Mouse (Mus musculus): ENCODE results near the gene Gm19684. TPM values are rescaled to one million over a fixed set of nuclear protein-coding genes. Genes with fewer than 3 reads are reported as not detected.
"Not testable (repeated sequence)": the region's sequence is repeated elsewhere in the genome, so short reads cannot be mapped to it uniquely, and the experiment has no call there.

The Gm19684 gene
- polyA plus RNA-seq, 1 experiment from 2014 or later = not detected

GRCm38 (mm10) chr17:36168039-36168652 lies 46.7 kb downstream of the Gm19684 start, which contains the start of gene Gm8909:
Gene Gm8909 (minus strand): TSS chr17:36168537.
- Histone ChIP-seq H3K9me3 (no peaks in the 10 kb centered on the region), H3K4me1 (peaks cover 11% of the 10 kb centered on the region), H3K36me3 (no peaks in the 10 kb centered on the region), H3K27ac (no peak within 1 kb of the TSS), H3K4me3 (peak within 1 kb of the TSS; percentile 50), H3K27me3 (ENCODE audit: insufficient read depth, poor library complexity, severe bottlenecking) (peaks cover 79% of the 10 kb centered on the region)
- 3% methylated on average over 63 of the region's 63 CpGs for WGBS
- no peak for DNase-seq (ENCODE audit: low spot score)

GRCm38 (mm10) chr17:36169094-36169493 lies 47.6 kb downstream of the Gm19684 start:
- not testable (repeated sequence) for DNase-seq (ENCODE audit: low spot score); H3K27ac ChIP-seq; H3K9me3 ChIP-seq; H3K36me3 ChIP-seq; H3K4me3 ChIP-seq
- Histone ChIP-seq H3K4me1 (peaks cover 11% of the 10 kb centered on the region), H3K27me3 (ENCODE audit: insufficient read depth, poor library complexity, severe bottlenecking) (peaks cover 69% of the 10 kb centered on the region)
- 14% methylated on average over 1 of the region's 1 CpGs for WGBS

- Histone ChIP-seq H3K4me1 (peaks cover 11% of the 10 kb centered on the region), H3K27ac (no peak overlapping the region), H3K4me3 (no peak overlapping the region), H3K27me3 (ENCODE audit: insufficient read depth, poor library complexity, severe bottlenecking) (peaks cover 63% of the 10 kb centered on the region), H3K9me3 (no peaks in the 10 kb centered on the region), H3K36me3 (no peaks in the 10 kb centered on the region)
- DNase-seq (ENCODE audit: low spot score) = no peak
Observed at GRCm38 (mm10) chr17:36169753-36170152, 48.3 kb downstream of the Gm19684 start.

GRCm38 (mm10) chr17:36170287-36170814 lies 48.9 kb downstream of the Gm19684 start:
- Histone ChIP-seq H3K4me1 (peaks cover 11% of the 10 kb centered on the region), H3K27me3 (ENCODE audit: insufficient read depth, poor library complexity, severe bottlenecking) (peaks cover 57% of the 10 kb centered on the region), H3K27ac (no peak overlapping the region), H3K9me3 (no peaks in the 10 kb centered on the region), H3K4me3 (no peak overlapping the region), H3K36me3 (no peaks in the 10 kb centered on the region)
- 54% methylated on average over 1 of the region's 1 CpGs for WGBS
- DNase-seq (ENCODE audit: low spot score) = no peak

GRCm38 (mm10) chr17:36176132-36176531 lies 54.7 kb downstream of the Gm19684 start:
- H3K4me3 ChIP-seq; H3K4me1 ChIP-seq; DNase-seq (ENCODE audit: low spot score); H3K27ac ChIP-seq; H3K9me3 ChIP-seq; H3K36me3 ChIP-seq: not testable (repeated sequence)
- no CpG with 5 or more reads among the region's 2 CpGs for WGBS
- peaks cover 18% of the 10 kb centered on the region for H3K27me3 ChIP-seq (ENCODE audit: insufficient read depth, poor library complexity, severe bottlenecking)

GRCm38 (mm10) chr17:36178938-36179337 lies 57.5 kb downstream of the Gm19684 start:
- not testable (repeated sequence) for H3K4me1 ChIP-seq, H3K36me3 ChIP-seq, H3K9me3 ChIP-seq, H3K27ac ChIP-seq
- under 1% methylated on average over 40 of the region's 40 CpGs for WGBS
- DNase-seq (ENCODE audit: low spot score) = peak; percentile 72
- H3K4me3 ChIP-seq = peak overlapping the region; percentile 53
- H3K27me3 ChIP-seq (ENCODE audit: insufficient read depth, poor library complexity, severe bottlenecking) = peaks cover 34% of the 10 kb centered on the region

Other genes with a start within 250 kb of the Gm19684 start
- gene Dhx16, start 241.9 kb upstream of the Gm19684 start, polyA plus RNA-seq (2016; fragmentation: Nextera tagmentation; extraction: Ambion mirVana) = 34.8 and 44.5 TPM in 2 replicates
- 23.8 and 26.7 TPM in 2 replicates for gene 2310061I04Rik, start 224.2 kb upstream of the Gm19684 start, polyA plus RNA-seq (2016; fragmentation: Nextera tagmentation; extraction: Ambion mirVana)
- 59.4 and 78.6 TPM in 2 replicates for gene Atat1, start 211.6 kb upstream of the Gm19684 start, polyA plus RNA-seq (2016; fragmentation: Nextera tagmentation; extraction: Ambion mirVana)
- gene Mrps18b, start 205.3 kb upstream of the Gm19684 start, polyA plus RNA-seq (2016; fragmentation: Nextera tagmentation; extraction: Ambion mirVana) = 99.5 and 111 TPM in 2 replicates
- 37.6 and 45.2 TPM in 2 replicates for gene Ppp1r10, start 205.2 kb upstream of the Gm19684 start, polyA plus RNA-seq (2016; fragmentation: Nextera tagmentation; extraction: Ambion mirVana)
- gene Abcf1, start 151.9 kb upstream of the Gm19684 start, polyA plus RNA-seq (2016; fragmentation: Nextera tagmentation; extraction: Ambion mirVana) = 81.6 and 81.8 TPM in 2 replicates
- 47.2 and 49.8 TPM in 2 replicates for gene Gnl1, start 141.8 kb upstream of the Gm19684 start, polyA plus RNA-seq (2016; fragmentation: Nextera tagmentation; extraction: Ambion mirVana)
- 21.9 and 30.5 TPM in 2 replicates for gene Prr3, start 141.4 kb upstream of the Gm19684 start, polyA plus RNA-seq (2016; fragmentation: Nextera tagmentation; extraction: Ambion mirVana)
- 2.5 and 2.6 TPM in 2 replicates for gene H2-T24, start 101.1 kb upstream of the Gm19684 start, polyA plus RNA-seq (2016; fragmentation: Nextera tagmentation; extraction: Ambion mirVana)
- gene H2-T23, start 88.8 kb upstream of the Gm19684 start, polyA plus RNA-seq (2016; fragmentation: Nextera tagmentation; extraction: Ambion mirVana) = 1.2 and 3.4 TPM in 2 replicates
- 4.4 and 7.2 TPM in 2 replicates for gene H2-T22, start 78.9 kb upstream of the Gm19684 start, polyA plus RNA-seq (2016; fragmentation: Nextera tagmentation; extraction: Ambion mirVana)
- not detected in 2 replicates for gene Gm6034, start 78.7 kb upstream of the Gm19684 start, polyA plus RNA-seq (2016; fragmentation: Nextera tagmentation; extraction: Ambion mirVana)
- gene Gm11127, start 63.3 kb upstream of the Gm19684 start, polyA plus RNA-seq (2016; fragmentation: Nextera tagmentation; extraction: Ambion mirVana) = not detected in 2 replicates
- gene Gm7030, start 7.7 kb downstream of the Gm19684 start, polyA plus RNA-seq (2016; fragmentation: Nextera tagmentation; extraction: Ambion mirVana) = not detected in 2 replicates
- gene Gm8909, start 46.9 kb downstream of the Gm19684 start, polyA plus RNA-seq (2016; fragmentation: Nextera tagmentation; extraction: Ambion mirVana) = 0.40 TPM in 1 of 2 replicates, not detected in the other
- gene H2-T3, start 68.6 kb downstream of the Gm19684 start, polyA plus RNA-seq (2016; fragmentation: Nextera tagmentation; extraction: Ambion mirVana) = not detected in 2 replicates
- gene Rpp21, start 136.4 kb downstream of the Gm19684 start, polyA plus RNA-seq (2016; fragmentation: Nextera tagmentation; extraction: Ambion mirVana) = 106 and 108 TPM in 2 replicates
- 11.7 and 13.7 TPM in 2 replicates for gene Trim39, start 150.6 kb downstream of the Gm19684 start, polyA plus RNA-seq (2016; fragmentation: Nextera tagmentation; extraction: Ambion mirVana)
- gene H2-M10.2, start 164.8 kb downstream of the Gm19684 start, polyA plus RNA-seq (2016; fragmentation: Nextera tagmentation; extraction: Ambion mirVana) = not detected in 2 replicates
- not detected in 2 replicates for gene H2-M10.1, start 204.5 kb downstream of the Gm19684 start, polyA plus RNA-seq (2016; fragmentation: Nextera tagmentation; extraction: Ambion mirVana)
- gene H2-M10.3, start 246.7 kb downstream of the Gm19684 start, polyA plus RNA-seq (2016; fragmentation: Nextera tagmentation; extraction: Ambion mirVana) = not detected in 2 replicates